Comparison of ENCODE assay signal across 10 mouse cellular contexts in the genomic region with DNA sequence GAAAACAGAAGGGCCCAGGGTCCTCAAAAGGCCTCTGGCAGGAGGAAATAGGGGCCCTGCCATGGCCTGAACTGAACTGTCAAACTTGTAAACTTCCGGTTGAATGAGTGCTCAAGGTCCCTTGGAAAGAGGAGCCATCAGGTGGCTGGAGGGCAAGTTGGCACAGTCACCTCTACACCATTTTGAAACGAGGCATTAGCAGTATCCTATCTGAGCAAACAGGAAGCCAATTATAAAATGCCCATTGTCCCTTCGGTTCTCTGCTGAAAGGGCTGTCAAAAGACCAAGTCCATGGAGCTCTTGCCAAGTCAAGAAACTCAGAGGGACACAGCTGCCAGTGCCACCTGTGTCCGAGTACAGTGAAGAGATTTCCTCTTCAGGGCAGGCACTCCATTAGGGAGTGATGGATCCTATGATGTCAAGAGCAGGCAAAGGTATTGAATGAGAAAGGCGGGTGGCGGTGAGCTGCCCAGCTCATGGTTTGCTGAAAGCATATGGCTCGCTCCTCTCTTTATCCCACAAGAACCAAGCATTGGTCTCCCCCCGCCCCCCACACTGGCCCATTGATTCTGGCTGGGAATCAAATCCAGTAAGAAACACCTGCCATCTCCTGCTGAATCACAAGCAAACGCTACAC.
A peak's percentile ranks its signal among the peaks of the same experiment; 100 is the strongest.
DNase-seq lines count a peak whose midpoint lies in the region; ATAC-seq and TF ChIP-seq lines count a peak whose summit lies in the region.
"Had no signal": no experiment of that assay in that cellular context is flagged by ENCODE, and none has a peak within 500 bp of the region (broad histone marks: within the 10 kb centered on the region; RNA-seq: fewer than 3 reads in every experiment).

No protein-coding gene starts in this region.

- DNase-seq in stomach, postnatal 0 days (ENCODE audit: low spot score): no peak
- DNase-seq in thymus, postnatal 4 days: no peak
- DNase-seq in spleen, postnatal 4 days (ENCODE audit: low spot score in 2 of 2): no peak

- H3K9ac ChIP-seq in intestine, embryonic 16.5 days (ENCODE audit: low read depth, low read length): no peak overlapping the region
- no peak overlapping the region for H3K9ac ChIP-seq in intestine, embryonic 15.5 days
- no peak overlapping the region for H3K9ac ChIP-seq in stomach, embryonic 15.5 days
- no peak overlapping the region for H3K9ac ChIP-seq in stomach, postnatal 0 days (ENCODE audit: low read length)
- H3K9ac ChIP-seq in limb, embryonic 15.5 days: no peak overlapping the region
- H3K9ac ChIP-seq in stomach, embryonic 16.5 days (ENCODE audit: low read length): no peak overlapping the region
- H3K9ac ChIP-seq: limb, embryonic 12.5 days had no signal

- no peak for TF ChIP-seq EP300 in stomach, postnatal 0 days (optimal IDR thresholded peaks at IDR 0.05)

- no peaks in the 10 kb centered on the region; the same call in 1 of the 2 replicates for H3K9me3 ChIP-seq in intestine, embryonic 16.5 days (ENCODE audit: control insufficient read depth, low read length)
- no peaks in the 10 kb centered on the region for H3K9me3 ChIP-seq in intestine, embryonic 15.5 days
- H3K9me3 ChIP-seq in stomach, embryonic 15.5 days: no peaks in the 10 kb centered on the region
- no peaks in the 10 kb centered on the region for H3K9me3 ChIP-seq in stomach, postnatal 0 days (ENCODE audit: control insufficient read depth, low read length)
- H3K9me3 ChIP-seq in limb, embryonic 15.5 days: no peaks in the 10 kb centered on the region
- H3K9me3 ChIP-seq in stomach, embryonic 16.5 days (replicated peaks; ENCODE audit: control insufficient read depth, low read length): no peaks in the 10 kb centered on the region
- H3K9me3 ChIP-seq: limb, embryonic 12.5 days had no signal

- H3K4me3 ChIP-seq in intestine, embryonic 16.5 days (ENCODE audit: low read length): no peak overlapping the region
- no peak overlapping the region for H3K4me3 ChIP-seq in intestine, embryonic 15.5 days (replicated peaks)
- H3K4me3 ChIP-seq in stomach, embryonic 15.5 days (replicated peaks): no peak overlapping the region
- no peak overlapping the region for H3K4me3 ChIP-seq in stomach, postnatal 0 days (ENCODE audit: low read depth, low read length)
- H3K4me3 ChIP-seq in limb, embryonic 15.5 days: no peak overlapping the region
- no peak overlapping the region for H3K4me3 ChIP-seq in stomach, embryonic 16.5 days (replicated peaks; ENCODE audit: low read length)
- H3K4me3 ChIP-seq: limb, embryonic 12.5 days had no signal

- no peaks in the 10 kb centered on the region for H3K36me3 ChIP-seq in intestine, embryonic 16.5 days (ENCODE audit: control insufficient read depth, insufficient read depth, low read length)
- no peaks in the 10 kb centered on the region for H3K36me3 ChIP-seq in intestine, embryonic 15.5 days
- no peaks in the 10 kb centered on the region for H3K36me3 ChIP-seq in stomach, embryonic 15.5 days
- H3K36me3 ChIP-seq in stomach, postnatal 0 days (ENCODE audit: control insufficient read depth, insufficient read depth, low read length): no peaks in the 10 kb centered on the region
- H3K36me3 ChIP-seq in limb, embryonic 15.5 days: no peaks in the 10 kb centered on the region
- H3K36me3 ChIP-seq in stomach, embryonic 16.5 days (ENCODE audit: control insufficient read depth, insufficient read depth, low read length): no peaks in the 10 kb centered on the region
- H3K36me3 ChIP-seq: limb, embryonic 12.5 days had no signal

- peak; percentile 31; the same call in 1 of the 2 replicates for ATAC-seq in intestine, embryonic 16.5 days
- no peak for ATAC-seq in intestine, embryonic 15.5 days
- no peak for ATAC-seq in stomach, embryonic 15.5 days (ENCODE audit: insufficient read depth, low FRiP score, low read depth)
- ATAC-seq in stomach, postnatal 0 days (ENCODE audit: low FRiP score, low TSS enrichment): no peak
- no peak for ATAC-seq in limb, embryonic 15.5 days (ENCODE audit: insufficient number of reproducible peaks, low FRiP score, low TSS enrichment, low read depth)
- ATAC-seq in stomach, embryonic 16.5 days (ENCODE audit: insufficient read depth, low FRiP score): 0 out of 2 replicates have a peak, but pooled peaks have one; percentile 32
- ATAC-seq: Patski had no signal

- no peak overlapping the region for H3K27ac ChIP-seq in intestine, embryonic 16.5 days (ENCODE audit: low read length)
- no peak overlapping the region for H3K27ac ChIP-seq in intestine, embryonic 15.5 days
- H3K27ac ChIP-seq in stomach, embryonic 15.5 days: peak overlapping the region; percentile 21; the same call in 1 of the 2 replicates
- H3K27ac ChIP-seq in stomach, postnatal 0 days (replicated peaks): no peak overlapping the region
- H3K27ac ChIP-seq in limb, embryonic 15.5 days: peak overlapping the region; percentile 50; the same call in 1 of the 2 replicates
- H3K27ac ChIP-seq in stomach, embryonic 16.5 days (ENCODE audit: low read length): no peak overlapping the region
- H3K27ac ChIP-seq: limb, embryonic 12.5 days had no signal

- TF ChIP-seq CTCF in stomach, postnatal 0 days (IDR thresholded peaks at IDR 0.05; ENCODE audit: low read depth): no peak

- 69% methylated on average over 9 of the region's 9 CpGs for WGBS in intestine, embryonic 16.5 days
- WGBS in intestine, embryonic 15.5 days: 72% methylated on average over 9 of the region's 9 CpGs
- WGBS in stomach, embryonic 15.5 days: 72% methylated on average over 9 of the region's 9 CpGs
- 73% methylated on average over 9 of the region's 9 CpGs for WGBS in stomach, postnatal 0 days
- 70% methylated on average over 9 of the region's 9 CpGs for WGBS in limb, embryonic 15.5 days
- WGBS in stomach, embryonic 16.5 days: 70% methylated on average over 9 of the region's 9 CpGs

- no peaks in the 10 kb centered on the region for H3K27me3 ChIP-seq in intestine, embryonic 16.5 days (replicated peaks; ENCODE audit: control insufficient read depth, insufficient read depth, low read length)
- H3K27me3 ChIP-seq in intestine, embryonic 15.5 days (replicated peaks): no peaks in the 10 kb centered on the region
- H3K27me3 ChIP-seq in stomach, embryonic 15.5 days (replicated peaks): no peaks in the 10 kb centered on the region
- no peaks in the 10 kb centered on the region for H3K27me3 ChIP-seq in stomach, postnatal 0 days (ENCODE audit: control insufficient read depth, insufficient read depth, low read length)
- H3K27me3 ChIP-seq in limb, embryonic 15.5 days: no peaks in the 10 kb centered on the region
- H3K27me3 ChIP-seq in stomach, embryonic 16.5 days (ENCODE audit: control insufficient read depth, insufficient read depth, low read length): no peaks in the 10 kb centered on the region
- H3K27me3 ChIP-seq: limb, embryonic 12.5 days; Patski had no signal

- no peak overlapping the region for H3K4me2 ChIP-seq in intestine, embryonic 16.5 days (ENCODE audit: low read depth, low read length)
- H3K4me2 ChIP-seq in intestine, embryonic 15.5 days (replicated peaks): no peak overlapping the region
- no peak overlapping the region for H3K4me2 ChIP-seq in stomach, embryonic 15.5 days
- H3K4me2 ChIP-seq in stomach, postnatal 0 days (replicated peaks; ENCODE audit: low read depth): no peak overlapping the region
- H3K4me2 ChIP-seq in limb, embryonic 15.5 days: no peak overlapping the region
- H3K4me2 ChIP-seq in stomach, embryonic 16.5 days (ENCODE audit: low read depth, low read length): no peak overlapping the region
- H3K4me2 ChIP-seq: limb, embryonic 12.5 days had no signal

- 0 out of 2 replicates have a peak, but pooled peaks cover 3% of the 10 kb centered on the region for H3K4me1 ChIP-seq in intestine, embryonic 16.5 days (ENCODE audit: control insufficient read depth, insufficient read depth, low read length)
- 0 out of 2 replicates have a peak, but pooled peaks cover 4% of the 10 kb centered on the region for H3K4me1 ChIP-seq in intestine, embryonic 15.5 days (replicated peaks)
- peaks cover 4% of the 10 kb centered on the region; the same call in 1 of the 2 replicates for H3K4me1 ChIP-seq in stomach, embryonic 15.5 days
- no peaks in the 10 kb centered on the region for H3K4me1 ChIP-seq in stomach, postnatal 0 days (replicated peaks; ENCODE audit: control insufficient read depth, insufficient read depth)
- H3K4me1 ChIP-seq in limb, embryonic 15.5 days: peaks cover 15% of the 10 kb centered on the region
- H3K4me1 ChIP-seq in stomach, embryonic 16.5 days (ENCODE audit: control insufficient read depth, insufficient read depth, low read length): 0 out of 2 replicates have a peak, but pooled peaks cover 4% of the 10 kb centered on the region

Comparison
In these comparisons a context has a peak if more than half of its experiments do, and no peak if none do; other contexts are left out.
1. ATAC-seq: peak in intestine, embryonic 16.5 days (single experiment) and stomach, embryonic 16.5 days (single experiment); none in intestine, embryonic 15.5 days (single experiment), stomach, embryonic 15.5 days (single experiment), stomach, postnatal 0 days (single experiment) and limb, embryonic 15.5 days (single experiment).
2. H3K27ac ChIP-seq: peak in stomach, embryonic 15.5 days (single experiment) and limb, embryonic 15.5 days (single experiment); none in intestine, embryonic 16.5 days (single experiment), intestine, embryonic 15.5 days (single experiment), stomach, postnatal 0 days (single experiment) and stomach, embryonic 16.5 days (single experiment).